Mouse (Mus musculus) midbrain, embryonic 14.5 days (tissue): ENCODE measurements around the gene Stim2. TPM values are rescaled to one million over a fixed set of nuclear protein-coding genes. Genes with fewer than 3 reads are reported as not detected.

Source experiments
- ATAC-seq: fragments of 200-750 bp; cut with Nextera tagmentation; 2 replicates; pipeline ENCODE4 v1.8.0; 2017; ENCODE audit warnings: moderate number of reproducible peaks, moderate library complexity; ENCODE audit not compliant: low FRiP score, low TSS enrichment
- DNase-seq: peaks from one replicate; pipeline ENCODE4 v3.0.0-alpha.2; 2015
- H3K27ac ChIP-seq: fragments of 300-500 bp; sonication (generic); replicated peaks from 2 replicates; pipeline ENCODE4 v1.5.1; 2014; ENCODE audit warnings: mild to moderate bottlenecking, low read depth, low read length, moderate library complexity
- H3K27me3 ChIP-seq: fragments of 300-500 bp; sonication (generic); 2 replicates; pipeline ENCODE4 v1.6.1; 2014; ENCODE audit warnings: low read length, control low read depth, mixed read lengths; ENCODE audit not compliant: control insufficient read depth, insufficient read depth
- H3K36me3 ChIP-seq: fragments of 300-500 bp; sonication (generic); 2 replicates; pipeline ENCODE4 v1.6.1; 2014; ENCODE audit warnings: low read length, control low read depth; ENCODE audit not compliant: control insufficient read depth, insufficient read depth
- H3K4me1 ChIP-seq: fragments of 300-500 bp; sonication (generic); 2 replicates; pipeline ENCODE4 v1.6.1; 2014; ENCODE audit warnings: mild to moderate bottlenecking, antibody characterized with exemption, low read length, control low read depth; ENCODE audit not compliant: control insufficient read depth, insufficient read depth
- H3K4me2 ChIP-seq: fragments of 300-500 bp; sonication (generic); 2 replicates; pipeline ENCODE4 v1.6.1; 2014; ENCODE audit warnings: mild to moderate bottlenecking, low read length, moderate library complexity
- H3K4me3 ChIP-seq: fragments of 300-500 bp; sonication (generic); replicated peaks from 2 replicates; pipeline ENCODE4 v1.5.1; 2014; ENCODE audit warnings: low read depth, low read length
- H3K9ac ChIP-seq: fragments of 300-500 bp; sonication (generic); replicated peaks from 2 replicates; pipeline ENCODE4 v1.6.1; 2014; ENCODE audit warnings: mild to moderate bottlenecking, low read length, moderate library complexity
- H3K9me3 ChIP-seq: fragments of 300-500 bp; sonication (generic); 2 replicates; pipeline ENCODE4 v1.6.1; 2016; ENCODE audit warnings: low read length, control low read depth, mixed read lengths; ENCODE audit not compliant: control insufficient read depth
- WGBS: fragments of 180-500 bp; shearing (Covaris S2); extraction: QIAGEN DNeasy Blood & Tissue Kit; methylation state at CpG from one replicate; pipeline ENCODE4 v1.1.7; 2014; 5-methylcytosine and 5-hydroxymethylcytosine counted together
- polyA plus RNA-seq: library from polyadenylated mRNA; unstranded; fragments of >200 nt; fragmentation: Nextera tagmentation; extraction: Ambion mirVana; gene quantifications from 2 replicates; pipeline ENCODE4 v1.2.1, GENCODE M21; 2014

The Stim2 gene
- polyA plus RNA-seq, 1 experiment from 2014 or later, result 35.1 TPM

DNA sequence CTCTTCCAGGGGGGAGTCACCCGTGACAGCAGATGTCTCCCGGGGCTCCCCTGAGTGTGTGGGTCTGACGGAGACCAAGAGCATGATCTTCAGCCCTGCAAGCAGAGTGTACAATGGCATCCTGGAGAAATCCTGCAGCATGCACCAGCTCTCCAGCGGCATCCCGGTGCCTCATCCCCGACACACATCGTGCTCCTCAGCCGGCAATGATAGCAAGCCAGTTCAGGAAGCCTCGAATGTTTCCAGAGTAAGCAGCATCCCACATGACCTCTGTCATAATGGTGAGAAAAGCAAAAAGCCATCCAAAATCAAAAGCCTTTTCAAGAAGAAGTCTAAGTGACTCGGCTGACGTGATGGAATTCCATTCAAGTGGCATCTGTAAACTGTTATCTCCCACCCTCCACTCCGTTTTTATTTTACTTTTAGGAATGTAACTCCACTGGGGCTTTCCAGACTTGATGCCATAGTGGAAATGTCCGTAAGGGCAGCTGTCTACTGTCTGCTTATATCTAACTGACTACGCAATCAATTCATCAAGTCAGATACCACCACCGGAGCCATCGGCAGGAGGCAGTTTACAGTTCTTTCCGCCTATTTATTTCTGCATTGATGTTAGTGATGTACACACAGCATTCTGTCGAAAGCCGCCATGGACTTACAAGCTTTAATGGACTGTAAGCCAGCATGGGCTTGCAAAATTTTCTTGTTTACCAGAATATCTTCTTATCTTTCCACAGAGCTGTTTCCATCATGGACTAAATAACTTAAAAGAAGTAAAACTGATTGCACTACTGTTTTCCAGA, 120.3 kb downstream of the Stim2 start:
- Histone ChIP-seq H3K9ac (no peak overlapping the region), H3K9me3 (no peaks in the 10 kb centered on the region), H3K4me1 (no peaks in the 10 kb centered on the region), H3K4me3 (no peak overlapping the region), H3K4me2 (no peak overlapping the region), H3K27ac (no peak overlapping the region), H3K27me3 (no peaks in the 10 kb centered on the region), H3K36me3 (peaks cover 16% of the 10 kb centered on the region; the same call in 1 of the 2 replicates)
- DNase-seq, result no peak
- WGBS, result 84% methylated on average over 19 of the region's 19 CpGs
- ATAC-seq, result no peak

GRCm38 (mm10) chr5:54148091-54148795, 149.9 kb downstream of the Stim2 start:
- DNase-seq (no peak), ATAC-seq (no peak)
- 83% methylated on average over 5 of the region's 5 CpGs for WGBS

GRCm38 (mm10) chr5:54154503-54155226, 156.4 kb downstream of the Stim2 start:
- 25% methylated on average over 13 of the region's 13 CpGs for WGBS
- H3K4me3 ChIP-seq, result peak overlapping the region; percentile 24
- H3K36me3 ChIP-seq, result no peaks in the 10 kb centered on the region
- ATAC-seq, result peak; percentile 69; the same call in 1 of the 2 replicates
- H3K9me3 ChIP-seq, result no peaks in the 10 kb centered on the region
- peak; percentile 90 for DNase-seq
- H3K27me3 ChIP-seq, result no peaks in the 10 kb centered on the region
- peak overlapping the region; percentile 50 for H3K4me2 ChIP-seq
- peaks cover 16% of the 10 kb centered on the region for H3K4me1 ChIP-seq
- H3K9ac ChIP-seq, result peak overlapping the region; percentile 29; the same call in 1 of the 2 replicates
- H3K27ac ChIP-seq, result peak overlapping the region; percentile 57; the same call in 1 of the 2 replicates

More at GRCm38 (mm10) chr5:54148091-54148795, 149.9 kb downstream of the Stim2 start:
- Histone ChIP-seq H3K9me3 (no peaks in the 10 kb centered on the region), H3K4me3 (no peak overlapping the region), H3K4me2 (no peak overlapping the region), H3K4me1 (no peaks in the 10 kb centered on the region), H3K27me3 (no peaks in the 10 kb centered on the region), H3K9ac (no peak overlapping the region), H3K36me3 (no peaks in the 10 kb centered on the region), H3K27ac (no peak overlapping the region)

- DNase-seq (no peak), ATAC-seq (peak; percentile 57)
- H3K4me3 ChIP-seq, result peak overlapping the region; percentile 24
- peaks cover 18% of the 10 kb centered on the region for H3K4me1 ChIP-seq
- no peaks in the 10 kb centered on the region for H3K36me3 ChIP-seq
- H3K27ac ChIP-seq, result peak overlapping the region; percentile 57; the same call in 1 of the 2 replicates
- no peak overlapping the region; the same call in 1 of the 2 replicates for H3K9ac ChIP-seq
- H3K9me3 ChIP-seq, result no peaks in the 10 kb centered on the region
- no peaks in the 10 kb centered on the region for H3K27me3 ChIP-seq
- H3K4me2 ChIP-seq, result peak overlapping the region; percentile 50
- 46% methylated on average over 12 of the region's 12 CpGs for WGBS
Measured at GRCm38 (mm10) chr5:54155227-54155776, 157.0 kb downstream of the Stim2 start.

DNA sequence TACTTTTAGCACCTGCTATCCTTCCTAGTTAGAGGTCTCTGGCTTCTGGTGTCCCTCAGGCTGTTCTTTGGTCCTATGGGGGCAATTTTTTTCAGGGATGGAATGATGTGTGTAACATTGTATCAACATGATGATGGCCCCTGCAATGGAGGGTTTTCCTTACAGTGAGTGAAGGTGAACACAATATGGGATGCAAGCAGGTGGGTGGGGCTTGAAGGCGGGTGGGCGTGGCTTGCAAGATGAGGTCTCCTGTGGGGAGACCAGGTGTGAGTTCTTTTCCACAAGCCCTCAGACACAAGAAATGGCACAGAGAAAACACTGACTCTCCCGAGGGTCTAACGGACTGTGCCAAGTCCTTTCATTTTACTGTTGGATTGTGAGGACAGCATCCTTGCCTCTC, 157.6 kb downstream of the Stim2 start:
- no peaks in the 10 kb centered on the region for H3K9me3 ChIP-seq
- 81% methylated on average over 4 of the region's 4 CpGs for WGBS
- no peak overlapping the region for H3K4me3 ChIP-seq
- ATAC-seq (peak; percentile 9; the same call in 1 of the 2 replicates), DNase-seq (no peak)
- no peaks in the 10 kb centered on the region for H3K27me3 ChIP-seq
- no peak overlapping the region for H3K9ac ChIP-seq
- peaks cover 18% of the 10 kb centered on the region for H3K4me1 ChIP-seq
- no peaks in the 10 kb centered on the region for H3K36me3 ChIP-seq
- H3K27ac ChIP-seq, result 0 out of 2 replicates have a peak overlapping the region, but pooled peaks have one; percentile 57
- H3K4me2 ChIP-seq, result no peak overlapping the region

GRCm38 (mm10) chr5:54156944-54157527, 158.7 kb downstream of the Stim2 start:
- no peak overlapping the region for H3K4me2 ChIP-seq
- no peaks in the 10 kb centered on the region for H3K36me3 ChIP-seq
- ATAC-seq, result no peak
- DNase-seq, result no peak
- no peaks in the 10 kb centered on the region for H3K9me3 ChIP-seq
- no peak overlapping the region for H3K4me3 ChIP-seq
- no peak overlapping the region for H3K9ac ChIP-seq
- WGBS, result 84% methylated on average over 11 of the region's 11 CpGs
- H3K27ac ChIP-seq, result no peak overlapping the region
- H3K4me1 ChIP-seq, result peaks cover 18% of the 10 kb centered on the region
- H3K27me3 ChIP-seq, result no peaks in the 10 kb centered on the region

DNA sequence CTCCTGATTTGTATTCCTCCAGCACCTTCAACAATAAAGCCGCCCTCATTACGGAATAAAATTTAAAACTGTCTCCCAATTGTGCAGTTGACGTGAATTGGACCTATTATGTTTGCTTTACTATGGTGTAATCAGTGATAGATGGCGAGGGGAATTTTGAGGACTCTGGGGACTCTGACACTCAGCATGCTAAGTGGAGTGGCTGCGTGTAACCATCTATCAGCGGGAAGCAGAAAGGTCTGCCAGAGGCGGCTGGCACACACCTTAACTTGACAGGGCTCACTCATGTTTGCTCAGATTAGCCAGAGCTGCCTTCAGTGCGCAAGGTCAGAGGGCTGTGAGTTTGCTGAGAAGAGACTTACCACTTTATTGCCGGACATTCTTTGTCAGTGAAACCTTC, 159.9 kb downstream of the Stim2 start:
- Histone ChIP-seq H3K27me3 (no peaks in the 10 kb centered on the region), H3K36me3 (no peaks in the 10 kb centered on the region), H3K4me2 (no peak overlapping the region), H3K4me3 (no peak overlapping the region), H3K4me1 (peaks cover 18% of the 10 kb centered on the region), H3K27ac (no peak overlapping the region), H3K9me3 (no peaks in the 10 kb centered on the region), H3K9ac (no peak overlapping the region)
- 36% methylated on average over 9 of the region's 9 CpGs for WGBS
- DNase-seq (peak; percentile 46), ATAC-seq (no peak)
